Mouse (Mus musculus) spleen, postnatal 36 days (tissue): Measurements from ENCODE around the gene Ablim1.
A peak's percentile ranks its signal among the peaks of the same experiment; 100 is the strongest.

Experiments used
- DNase-seq, 2 experiments: peaks; one replicate each; pipeline ENCODE4 v3.0.0; 2022; ENCODE audit warnings: low spot score in 2 of 2, mixed read lengths in 1 of 2

Ablim1 gene

GRCm38 (mm10) chr19:57304666-57305065 lies 10.1 kb downstream of the Ablim1 start:
- DNase-seq: no peak

GRCm38 (mm10) chr19:57301961-57302395 lies 12.7 kb downstream of the Ablim1 start:
- DNase-seq: no peak

GRCm38 (mm10) chr19:57298006-57298405 lies 16.7 kb downstream of the Ablim1 start:
- no peak for DNase-seq

GRCm38 (mm10) chr19:57297447-57297846 lies 17.3 kb downstream of the Ablim1 start:
- DNase-seq: no peak

GRCm38 (mm10) chr19:57296539-57296938 lies 18.2 kb downstream of the Ablim1 start:
- no peak for DNase-seq

- DNase-seq: no peak
These were observed 19.2 kb downstream of the Ablim1 start for GRCm38 (mm10) chr19:57295521-57295920.

GRCm38 (mm10) chr19:57294356-57294755 lies 20.4 kb downstream of the Ablim1 start:
- no peak for DNase-seq

GRCm38 (mm10) chr19:57293737-57294136 lies 21.0 kb downstream of the Ablim1 start:
- peak; percentile 26 to 39 for DNase-seq

- no peak for DNase-seq
These were observed 31.4 kb downstream of the Ablim1 start for GRCm38 (mm10) chr19:57283310-57283709.

- no peak for DNase-seq
These were observed 32.1 kb downstream of the Ablim1 start for GRCm38 (mm10) chr19:57282642-57283041.

GRCm38 (mm10) chr19:57279666-57280065 lies 35.1 kb downstream of the Ablim1 start:
- DNase-seq: no peak

- DNase-seq: no peak
These were observed 36.5 kb downstream of the Ablim1 start for GRCm38 (mm10) chr19:57278263-57278662.

GRCm38 (mm10) chr19:57277010-57277409 lies 37.7 kb downstream of the Ablim1 start:
- DNase-seq: no peak

GRCm38 (mm10) chr19:57275166-57275953 lies 39.4 kb downstream of the Ablim1 start:
- no peak for DNase-seq

GRCm38 (mm10) chr19:57274717-57275116 lies 40.0 kb downstream of the Ablim1 start:
- DNase-seq: no peak

GRCm38 (mm10) chr19:57274286-57274685 lies 40.4 kb downstream of the Ablim1 start:
- DNase-seq: no peak

- peak; percentile 66 to 72 for DNase-seq
These were observed 41.7 kb downstream of the Ablim1 start for GRCm38 (mm10) chr19:57272824-57273613.

- no peak for DNase-seq
These were observed 43.0 kb downstream of the Ablim1 start for GRCm38 (mm10) chr19:57271757-57272156.

- DNase-seq: no peak
These were observed 44.0 kb downstream of the Ablim1 start for GRCm38 (mm10) chr19:57270711-57271110.

- DNase-seq: no peak
These were observed 44.9 kb downstream of the Ablim1 start for GRCm38 (mm10) chr19:57269791-57270190.

GRCm38 (mm10) chr19:57267531-57267930 lies 47.2 kb downstream of the Ablim1 start:
- no peak for DNase-seq

- DNase-seq: no peak
These were observed 48.2 kb downstream of the Ablim1 start for GRCm38 (mm10) chr19:57266374-57267085.
